Mouse (Mus musculus) hindbrain, embryonic 12.5 days (tissue): ENCODE measurements around the gene Nos1. TPM values are rescaled to one million over a fixed set of nuclear protein-coding genes. Genes with fewer than 3 reads are reported as not detected.
A peak's percentile ranks its signal among the peaks of the same experiment; 100 is the strongest.

Source experiments
- ATAC-seq: fragments of 200-750 bp; cut with Nextera tagmentation; 2 replicates; pipeline ENCODE4 v1.8.0; 2017; ENCODE audit warnings: moderate TSS enrichment; ENCODE audit not compliant: low FRiP score
- H3K27ac ChIP-seq: fragments of 300-500 bp; sonication (generic); 2 replicates; pipeline ENCODE4 v1.5.1; 2016; ENCODE audit warnings: mild to moderate bottlenecking
- H3K27me3 ChIP-seq: fragments of 300-500 bp; sonication (generic); 2 replicates; pipeline ENCODE4 v1.6.1; 2016; ENCODE audit warnings: mild to moderate bottlenecking
- H3K36me3 ChIP-seq: fragments of 300-500 bp; sonication (generic); 2 replicates; pipeline ENCODE4 v1.6.1; 2016; ENCODE audit warnings: mild to moderate bottlenecking
- H3K4me1 ChIP-seq: fragments of 300-500 bp; sonication (generic); 2 replicates; pipeline ENCODE4 v1.6.1; 2016
- H3K4me2 ChIP-seq: fragments of 300-500 bp; sonication (generic); replicated peaks from 2 replicates; pipeline ENCODE4 v1.6.1; 2016; ENCODE audit warnings: mild to moderate bottlenecking
- H3K4me3 ChIP-seq: fragments of 300-500 bp; sonication (generic); 2 replicates; pipeline ENCODE4 v1.5.1; 2016; ENCODE audit warnings: mild to moderate bottlenecking
- H3K9ac ChIP-seq: fragments of 300-500 bp; sonication (generic); 2 replicates; pipeline ENCODE4 v1.6.1; 2016; ENCODE audit warnings: mild to moderate bottlenecking, moderate library complexity
- H3K9me3 ChIP-seq: fragments of 300-500 bp; sonication (generic); replicated peaks from 2 replicates; pipeline ENCODE4 v1.6.1; 2016; ENCODE audit warnings: mild to moderate bottlenecking
- WGBS: fragments of 180-500 bp; shearing (Covaris S2); methylation state at CpG from one replicate; pipeline ENCODE4 v1.1.7; 2016; 5-methylcytosine and 5-hydroxymethylcytosine counted together
- polyA plus RNA-seq: library from polyadenylated mRNA; unstranded; fragments of >200 nt; fragmentation: Nextera tagmentation; extraction: Ambion mirVana; gene quantifications from 2 replicates; pipeline ENCODE4 v1.2.1, GENCODE M21; 2016

Nos1 gene
- polyA plus RNA-seq, 1 experiment from 2014 or later: 0.99 TPM

DNA sequence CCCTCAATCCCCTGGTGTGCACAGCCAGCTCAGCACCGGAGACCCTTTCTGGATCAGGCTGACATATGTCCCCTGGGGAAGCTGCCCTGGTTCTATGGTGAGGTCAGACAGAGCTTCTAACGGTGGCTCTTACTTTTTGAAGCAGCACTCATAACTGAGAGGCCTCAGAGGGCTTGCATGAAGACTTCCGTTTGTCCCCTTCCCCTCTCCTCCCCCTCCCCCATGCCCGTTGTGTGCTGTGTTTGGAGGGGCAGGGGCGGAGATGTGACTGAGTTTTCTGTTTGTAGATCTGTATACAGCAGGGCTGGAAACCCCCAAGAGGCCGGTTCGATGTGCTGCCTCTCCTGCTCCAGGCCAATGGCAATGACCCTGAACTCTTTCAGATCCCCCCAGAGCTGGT is 122.7 kb downstream of the Nos1 start:
- Histone ChIP-seq H3K36me3 (no peaks in the 10 kb centered on the region), H3K27ac (peak overlapping the region; percentile 12; the same call in 1 of the 2 replicates), H3K27me3 (no peaks in the 10 kb centered on the region), H3K9ac (no peak overlapping the region), H3K4me3 (no peak overlapping the region), H3K4me1 (peaks cover 27% of the 10 kb centered on the region), H3K9me3 (no peaks in the 10 kb centered on the region), H3K4me2 (no peak overlapping the region)
- WGBS: 25% methylated on average over 7 of the region's 7 CpGs
- no peak for ATAC-seq

DNA sequence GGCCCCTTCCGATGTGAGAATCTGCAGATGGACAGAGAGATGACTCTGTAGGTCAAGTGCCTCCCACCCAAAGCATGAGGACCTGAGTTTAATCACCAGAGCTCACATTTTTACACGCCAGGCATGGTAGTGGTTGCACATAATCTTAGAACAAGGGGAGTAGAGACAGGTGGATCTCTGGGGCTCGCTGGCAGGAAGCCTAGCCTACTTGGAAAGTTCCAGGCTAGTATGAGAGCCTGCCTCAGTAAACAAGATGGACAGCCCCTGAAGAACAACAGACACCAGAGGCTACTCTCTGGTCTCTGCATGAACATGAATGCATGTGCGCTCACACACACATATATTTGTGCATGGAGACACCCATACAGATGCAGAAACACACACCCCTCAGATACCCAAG is 124.9 kb downstream of the Nos1 start:
- WGBS: 88% methylated on average over 4 of the region's 4 CpGs
- no peak overlapping the region for H3K4me3 ChIP-seq
- no peaks in the 10 kb centered on the region for H3K9me3 ChIP-seq
- H3K27ac ChIP-seq: no peak overlapping the region
- H3K27me3 ChIP-seq: no peaks in the 10 kb centered on the region
- H3K4me2 ChIP-seq: no peak overlapping the region
- no peaks in the 10 kb centered on the region for H3K36me3 ChIP-seq
- H3K4me1 ChIP-seq: peaks cover 20% of the 10 kb centered on the region
- H3K9ac ChIP-seq: no peak overlapping the region
- ATAC-seq: no peak

DNA sequence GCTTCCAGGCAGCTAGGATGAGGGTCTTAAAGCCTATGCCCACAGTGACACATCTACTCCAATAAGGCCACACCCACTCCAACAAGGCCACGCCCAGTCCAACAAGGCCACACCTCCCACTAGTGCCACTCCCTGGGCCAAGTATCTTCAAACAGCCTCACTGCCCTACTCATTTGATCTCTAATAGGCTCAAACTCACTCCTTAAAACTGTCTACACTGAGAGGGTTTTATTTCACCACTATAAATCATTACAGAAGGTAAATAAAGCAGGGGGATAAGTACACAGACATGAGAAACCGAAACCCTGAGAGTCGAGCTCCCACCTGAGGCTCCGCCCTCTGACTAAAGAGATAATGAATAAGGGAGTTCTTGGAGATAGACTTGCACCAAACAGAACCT is 128.7 kb downstream of the Nos1 start:
- WGBS: 90% methylated on average over 4 of the region's 4 CpGs
- Histone ChIP-seq H3K27me3 (no peaks in the 10 kb centered on the region), H3K9ac (no peak overlapping the region), H3K36me3 (no peaks in the 10 kb centered on the region), H3K4me3 (no peak overlapping the region), H3K4me2 (no peak overlapping the region), H3K9me3 (no peaks in the 10 kb centered on the region), H3K4me1 (peaks cover 4% of the 10 kb centered on the region), H3K27ac (no peak overlapping the region)
- no peak for ATAC-seq

DNA sequence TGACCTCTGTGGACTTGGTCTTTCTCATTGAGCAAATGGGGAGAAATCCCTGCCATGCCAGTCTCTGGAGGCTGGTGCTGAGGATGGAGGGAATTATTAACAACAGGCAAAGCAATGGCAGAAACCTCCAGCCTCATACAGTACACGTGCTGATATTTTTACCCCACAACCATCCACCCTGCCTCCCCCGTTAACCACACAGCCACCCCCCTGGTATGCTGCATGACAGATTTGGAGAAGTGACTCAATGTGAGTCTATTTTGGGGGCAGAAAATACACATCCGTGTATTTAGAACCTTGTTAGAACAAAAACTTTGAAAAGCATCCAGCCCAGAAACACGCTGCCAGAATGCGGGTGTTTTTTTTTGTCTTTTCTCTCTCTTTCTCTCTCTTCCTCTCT is 135.5 kb downstream of the Nos1 start:
- Histone ChIP-seq H3K4me1 (no peaks in the 10 kb centered on the region), H3K27ac (no peak overlapping the region), H3K9ac (no peak overlapping the region), H3K4me2 (no peak overlapping the region), H3K36me3 (no peaks in the 10 kb centered on the region), H3K9me3 (no peaks in the 10 kb centered on the region), H3K27me3 (no peaks in the 10 kb centered on the region), H3K4me3 (no peak overlapping the region)
- ATAC-seq: no peak
- WGBS: 88% methylated on average over 5 of the region's 5 CpGs

DNA sequence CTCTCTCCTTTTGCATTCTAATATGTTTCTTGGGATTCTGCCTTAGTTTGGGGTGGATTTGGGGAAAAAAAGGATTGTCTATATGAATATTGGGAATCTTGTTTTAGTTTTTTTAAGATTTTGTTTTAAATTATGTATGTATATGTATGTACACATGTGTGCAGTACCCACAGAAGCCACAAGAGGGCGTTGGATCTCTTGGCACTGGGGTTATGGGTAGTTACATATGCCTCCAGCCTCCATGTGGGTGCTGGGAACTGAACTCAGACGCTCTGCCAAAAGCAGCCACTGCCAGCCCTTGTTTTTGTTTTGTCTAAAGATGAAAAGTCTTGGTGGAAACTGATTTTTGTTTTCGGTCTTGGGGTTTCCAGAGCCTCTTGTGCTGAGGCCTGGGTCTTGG is 136.1 kb downstream of the Nos1 start:
- Histone ChIP-seq H3K27ac (no peak overlapping the region), H3K4me2 (no peak overlapping the region), H3K9me3 (no peaks in the 10 kb centered on the region), H3K9ac (no peak overlapping the region), H3K27me3 (no peaks in the 10 kb centered on the region), H3K4me1 (no peaks in the 10 kb centered on the region), H3K4me3 (no peak overlapping the region), H3K36me3 (no peaks in the 10 kb centered on the region)
- no peak for ATAC-seq
- WGBS: 65% methylated on average over 3 of the region's 3 CpGs

DNA sequence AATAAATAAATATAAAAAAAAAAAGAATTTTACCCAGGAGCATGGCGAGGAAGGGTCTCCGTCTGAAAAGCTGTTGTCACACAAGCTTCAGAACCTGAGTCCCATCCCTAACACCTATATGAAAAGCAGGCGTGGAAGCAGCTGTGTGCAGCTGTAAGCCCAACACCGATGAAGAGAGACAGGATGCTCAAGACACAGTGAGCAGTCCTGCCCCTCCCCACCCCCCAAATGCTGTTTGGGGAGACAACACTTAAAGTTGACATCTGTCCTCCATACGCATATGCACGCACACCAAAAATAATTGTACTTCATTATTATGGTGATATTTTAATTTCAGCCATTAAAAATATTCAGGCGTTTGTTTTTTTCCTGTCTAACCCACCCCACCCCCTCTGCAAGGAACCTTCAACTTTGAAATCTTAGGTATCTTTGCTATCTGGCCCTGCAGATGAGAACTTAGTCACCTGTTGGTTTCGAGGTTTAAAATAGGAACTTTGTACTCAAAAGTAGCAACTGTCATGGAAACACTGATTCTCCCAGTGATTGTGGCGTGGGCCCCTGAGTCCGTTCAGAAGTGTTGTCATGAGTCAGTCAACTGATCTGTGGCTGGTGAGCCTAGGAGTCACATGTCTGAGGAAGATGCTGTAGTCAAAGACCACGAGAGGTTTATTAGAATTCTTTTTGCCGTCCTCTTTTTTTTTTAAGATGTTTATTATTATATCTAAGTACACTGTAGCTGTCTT is 141.1 kb downstream of the Nos1 start:
- H3K4me2 ChIP-seq: no peak overlapping the region
- 90% methylated on average over 12 of the region's 12 CpGs for WGBS
- H3K4me1 ChIP-seq: no peaks in the 10 kb centered on the region
- ATAC-seq: no peak
- H3K27ac ChIP-seq: no peak overlapping the region
- H3K27me3 ChIP-seq: no peaks in the 10 kb centered on the region
- no peaks in the 10 kb centered on the region for H3K36me3 ChIP-seq
- H3K9me3 ChIP-seq: no peaks in the 10 kb centered on the region
- no peak overlapping the region for H3K4me3 ChIP-seq
- H3K9ac ChIP-seq: no peak overlapping the region

DNA sequence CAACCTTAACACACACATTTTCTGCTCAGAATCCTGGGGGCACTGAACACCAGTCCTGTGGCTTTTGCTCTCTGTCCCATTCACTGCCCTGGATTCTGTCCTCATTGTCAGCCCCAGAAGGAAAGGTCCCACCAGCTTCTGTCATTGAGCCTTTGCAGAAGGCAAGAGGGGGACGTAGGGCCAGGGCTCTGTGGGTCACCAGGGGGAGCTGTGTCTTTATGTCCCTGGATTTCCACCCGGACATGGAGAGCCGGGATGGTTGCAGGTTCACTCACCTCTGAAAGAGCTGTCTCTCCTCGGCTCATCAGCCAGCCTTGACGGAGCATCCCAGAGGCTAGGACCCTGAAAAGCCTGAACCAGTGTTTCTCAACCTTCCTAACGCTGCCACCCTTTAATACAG is 142.9 kb downstream of the Nos1 start:
- 43% methylated on average over 6 of the region's 6 CpGs for WGBS
- H3K27me3 ChIP-seq: no peaks in the 10 kb centered on the region

DNA sequence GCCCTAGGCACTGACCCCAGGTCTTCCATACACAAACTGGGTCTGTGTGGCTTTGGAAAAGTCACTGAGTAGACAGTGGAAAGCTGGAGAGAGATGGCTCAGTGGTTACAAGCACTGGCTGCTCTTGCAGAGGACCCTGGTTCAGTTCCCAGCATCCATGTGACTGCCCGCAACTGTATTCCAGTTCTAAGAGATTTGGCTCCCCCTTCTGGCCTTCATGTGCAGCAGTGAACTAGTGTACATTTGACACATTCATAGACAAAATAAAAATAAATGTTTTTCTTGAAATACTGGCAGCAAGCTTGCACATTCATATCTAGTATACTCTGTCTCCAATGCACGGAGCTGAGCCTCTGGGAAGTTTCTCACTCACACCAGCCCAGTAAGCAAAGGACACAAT is 147.7 kb downstream of the Nos1 start:
- ATAC-seq: no peak
- Histone ChIP-seq H3K4me1 (no peaks in the 10 kb centered on the region), H3K9ac (no peak overlapping the region), H3K4me3 (no peak overlapping the region), H3K4me2 (no peak overlapping the region), H3K27ac (no peak overlapping the region), H3K36me3 (no peaks in the 10 kb centered on the region), H3K27me3 (peaks cover 7% of the 10 kb centered on the region; the same call in 1 of the 2 replicates), H3K9me3 (no peaks in the 10 kb centered on the region)
- 98% methylated on average over 2 of the region's 2 CpGs for WGBS

More for the DNA sequence above, 142.9 kb downstream of the Nos1 start:
- Histone ChIP-seq H3K9ac (no peak overlapping the region), H3K9me3 (no peaks in the 10 kb centered on the region), H3K36me3 (no peaks in the 10 kb centered on the region), H3K4me3 (no peak overlapping the region), H3K4me2 (no peak overlapping the region), H3K4me1 (no peaks in the 10 kb centered on the region), H3K27ac (no peak overlapping the region)
- no peak for ATAC-seq

DNA sequence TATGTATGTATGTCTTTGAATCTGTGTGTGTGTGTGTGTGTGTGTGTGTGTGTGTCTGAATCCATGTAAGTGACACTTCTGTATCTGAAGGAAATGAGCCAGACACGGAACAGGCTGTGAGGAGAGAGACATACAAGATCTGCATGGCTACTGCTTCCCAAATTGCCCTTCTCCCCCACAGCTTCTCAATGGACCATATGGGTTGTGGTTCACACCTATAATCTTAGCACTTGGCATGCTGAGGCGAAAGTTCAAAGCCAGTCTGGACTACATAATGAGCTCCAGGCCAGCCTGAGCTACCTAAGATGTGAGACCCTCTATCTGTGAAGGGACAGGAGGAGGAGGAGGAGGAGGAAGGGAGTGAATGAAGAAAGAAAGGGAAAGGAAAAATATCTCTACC is 151.4 kb downstream of the Nos1 start:
- Histone ChIP-seq H3K9me3 (no peaks in the 10 kb centered on the region), H3K27me3 (peaks cover 12% of the 10 kb centered on the region; the same call in 1 of the 2 replicates), H3K4me2 (no peak overlapping the region), H3K36me3 (no peaks in the 10 kb centered on the region), H3K27ac (no peak overlapping the region), H3K9ac (no peak overlapping the region), H3K4me3 (no peak overlapping the region), H3K4me1 (no peaks in the 10 kb centered on the region)
- 76% methylated on average over 2 of the region's 2 CpGs for WGBS
- ATAC-seq: no peak

DNA sequence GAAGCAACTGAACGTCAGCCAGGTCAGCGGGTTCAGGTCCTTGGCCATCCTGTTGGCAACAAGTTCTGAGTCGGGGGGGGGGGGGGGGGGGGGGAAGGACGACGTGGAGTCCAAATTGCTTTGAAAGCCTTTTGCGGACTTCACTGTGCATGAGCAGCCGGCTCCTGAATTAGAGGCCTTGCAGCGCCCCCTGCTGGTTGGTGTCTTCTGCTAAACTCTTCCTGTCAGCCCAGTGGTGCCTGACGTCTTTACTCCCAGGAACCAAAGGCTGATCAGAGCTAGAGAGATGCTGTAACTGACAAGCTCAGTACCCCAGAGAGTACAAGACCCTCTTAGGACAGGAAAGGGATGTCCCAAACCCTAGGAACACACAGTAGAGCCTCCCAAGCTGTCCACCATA is 152.0 kb downstream of the Nos1 start:
- H3K4me2 ChIP-seq: no peak overlapping the region; the same call in 1 of the 2 replicates
- H3K27ac ChIP-seq: no peak overlapping the region
- ATAC-seq: peak; percentile 43; the same call in 1 of the 2 replicates
- H3K36me3 ChIP-seq: no peaks in the 10 kb centered on the region
- H3K9ac ChIP-seq: no peak overlapping the region
- no peaks in the 10 kb centered on the region for H3K9me3 ChIP-seq
- whole genome bisulfite sequencing: 0% methylated on average over 6 of the region's 9 CpGs
- H3K4me1 ChIP-seq: no peaks in the 10 kb centered on the region
- no peak overlapping the region for H3K4me3 ChIP-seq
- peaks cover 13% of the 10 kb centered on the region; the same call in 1 of the 2 replicates for H3K27me3 ChIP-seq

DNA sequence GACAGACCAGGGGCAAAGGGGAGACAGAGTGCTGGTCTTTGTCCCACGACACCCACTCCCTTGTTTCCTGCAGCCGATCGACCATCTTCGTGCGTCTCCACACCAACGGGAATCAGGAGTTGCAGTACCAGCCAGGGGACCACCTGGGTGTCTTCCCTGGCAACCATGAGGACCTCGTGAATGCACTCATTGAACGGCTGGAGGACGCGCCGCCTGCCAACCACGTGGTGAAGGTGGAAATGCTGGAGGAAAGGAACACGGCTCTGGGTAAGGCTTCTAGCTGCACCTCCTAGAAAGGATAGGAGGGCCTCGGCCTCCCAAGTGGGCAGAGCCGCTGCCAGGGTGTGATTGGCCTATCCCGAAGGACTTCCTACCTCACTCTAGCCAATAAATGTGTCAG is 155.5 kb downstream of the Nos1 start:
- Histone ChIP-seq H3K4me1 (no peaks in the 10 kb centered on the region), H3K36me3 (no peaks in the 10 kb centered on the region), H3K4me2 (no peak overlapping the region), H3K9me3 (no peaks in the 10 kb centered on the region), H3K27me3 (peaks cover 10% of the 10 kb centered on the region; the same call in 1 of the 2 replicates), H3K4me3 (no peak overlapping the region), H3K9ac (no peak overlapping the region), H3K27ac (no peak overlapping the region)
- ATAC-seq: no peak
- WGBS: 72% methylated on average over 16 of the region's 16 CpGs

DNA sequence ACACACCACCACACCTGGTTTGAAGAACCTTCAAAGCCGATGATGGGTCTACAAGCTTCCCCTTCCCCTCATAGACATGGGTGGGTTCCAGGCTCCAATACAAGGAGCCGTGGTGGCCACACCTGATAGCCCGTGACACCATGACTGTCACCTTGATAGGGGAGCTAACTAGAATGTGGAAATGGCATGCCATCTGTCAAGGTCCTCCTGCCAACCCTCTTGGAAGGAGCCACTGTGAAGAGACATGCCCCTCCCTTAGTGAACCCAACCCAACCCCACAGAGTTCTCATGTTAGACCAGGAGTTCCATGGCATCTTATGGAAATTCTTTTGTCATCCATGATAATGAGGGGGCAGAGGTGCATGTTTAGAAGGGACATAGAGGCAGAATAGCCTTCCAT is 156.4 kb downstream of the Nos1 start:
- 91% methylated on average over 3 of the region's 3 CpGs for WGBS
- no peaks in the 10 kb centered on the region for H3K4me1 ChIP-seq
- H3K27ac ChIP-seq: no peak overlapping the region
- no peak overlapping the region for H3K4me2 ChIP-seq
- no peaks in the 10 kb centered on the region for H3K36me3 ChIP-seq
- H3K4me3 ChIP-seq: no peak overlapping the region
- H3K9ac ChIP-seq: no peak overlapping the region
- ATAC-seq: no peak
- peaks cover 8% of the 10 kb centered on the region; the same call in 1 of the 2 replicates for H3K27me3 ChIP-seq
- no peaks in the 10 kb centered on the region for H3K9me3 ChIP-seq

DNA sequence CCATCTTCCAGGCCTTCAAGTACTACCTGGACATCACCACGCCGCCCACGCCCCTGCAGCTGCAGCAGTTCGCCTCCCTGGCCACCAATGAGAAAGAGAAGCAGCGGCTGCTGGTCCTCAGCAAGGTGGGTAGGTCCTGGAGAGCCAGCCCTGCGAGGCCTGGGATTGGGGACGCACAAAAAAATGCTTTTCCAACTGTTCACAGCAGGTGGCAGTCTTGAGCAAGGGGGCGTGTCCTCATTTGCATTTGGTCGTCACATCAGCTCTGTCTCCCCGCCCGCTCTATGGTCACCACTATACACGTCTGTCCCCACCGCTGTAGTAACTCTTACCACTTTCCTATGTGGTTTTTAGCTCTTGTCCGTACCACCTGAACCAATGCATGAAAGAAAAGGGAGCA is 157.3 kb downstream of the Nos1 start:
- Histone ChIP-seq H3K27me3 (peaks cover 6% of the 10 kb centered on the region; the same call in 1 of the 2 replicates), H3K27ac (no peak overlapping the region), H3K9ac (no peak overlapping the region), H3K4me2 (peak overlapping the region; percentile 38), H3K36me3 (no peaks in the 10 kb centered on the region), H3K9me3 (no peaks in the 10 kb centered on the region), H3K4me3 (peak overlapping the region; percentile 18), H3K4me1 (no peaks in the 10 kb centered on the region)
- WGBS: 11% methylated on average over 14 of the region's 14 CpGs
- no peak for ATAC-seq
